Mouse (Mus musculus) left cerebral cortex, adult 2 months (tissue): ENCODE data around the gene Ramp2. TPM values are rescaled to one million over a fixed set of nuclear protein-coding genes. Genes with fewer than 3 reads are reported as not detected.

Experiments used
- DNase-seq, 2 experiments: peaks; one replicate each; pipeline ENCODE4 v3.0.0; 2021 to 2022; ENCODE audit warnings: low spot score in 2 of 2, mixed read lengths in 1 of 2; ENCODE audit errors: extremely low spot score in 1 of 2
- H3K27ac ChIP-seq: fragments of 200-600 bp; 2 replicates; pipeline ENCODE4 v1.8.1; 2022
- H3K4me3 ChIP-seq: fragments of 200-600 bp; 2 replicates; pipeline ENCODE4 v1.8.1; 2022
- CTCF ChIP-seq: fragments of 200-600 bp; IDR thresholded peaks from 2 replicates; pipeline ENCODE4 v1.8.1; 2022; ENCODE audit warnings: antibody characterized with exemption, mild to moderate bottlenecking, moderate library complexity
- intact Hi-C: fragments of 180-260 bp; cut with DNase I; formaldehyde crosslinking; loops from one replicate; pipeline ENCODE4 v1.15.1; 2025
- total RNA-seq, 2 experiments: library from RNA; stranded (reverse); gene quantifications; 2 replicates each; pipeline ENCODE4 v1.2.3; 2021

The Ramp2 gene
- total RNA-seq, 2 experiments from 2014 or later: 35.7 to 40.8 TPM

DNA sequence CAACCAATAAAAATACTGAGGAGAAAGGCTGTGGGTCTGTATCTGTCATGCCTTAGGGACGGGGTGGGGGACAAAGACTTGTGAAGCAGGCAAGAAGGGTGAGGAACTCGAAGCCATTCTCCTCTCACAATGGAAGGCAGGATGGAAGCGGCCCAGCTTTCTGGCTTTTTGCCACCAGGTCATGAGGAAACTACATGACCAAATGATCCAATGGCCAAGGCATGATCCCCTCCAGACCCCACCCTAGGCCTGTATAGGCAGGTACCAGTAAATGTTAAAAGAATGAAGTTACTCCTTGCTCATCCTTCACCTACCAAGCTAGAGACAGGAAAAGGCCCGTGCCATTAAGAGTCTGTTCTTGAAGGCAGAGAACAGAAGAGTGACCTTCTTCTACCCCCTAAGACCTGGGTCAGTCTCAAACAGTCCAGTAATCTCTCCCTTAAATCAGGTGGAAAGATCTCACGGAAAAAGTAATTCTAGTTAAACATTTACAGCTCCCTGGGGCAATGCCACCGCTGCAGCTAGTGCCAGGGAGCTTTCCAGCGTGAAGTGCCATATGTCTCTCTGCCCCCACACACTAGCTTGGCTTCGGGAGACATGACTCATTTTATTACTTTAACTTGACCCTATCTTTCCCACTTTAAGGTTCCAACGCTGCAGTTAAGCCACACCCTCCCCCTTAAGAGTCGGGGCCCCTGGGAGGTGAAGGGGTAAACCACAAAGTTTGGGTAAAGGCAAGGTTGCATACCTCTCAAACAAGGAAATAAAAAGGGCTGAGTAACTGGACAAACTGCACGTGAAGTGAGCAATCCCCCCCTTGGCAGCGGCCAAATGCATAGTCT lies 31.8 kb downstream of the Ramp2 start:
- peak in 1 of 2 experiments; percentile 29 for DNase-seq
- intact Hi-C loops: loop anchor here (2.0 kb wide), 2 partner anchors 15 to 25 kb away; partner anchors contain the start of gene Vps25
- TF ChIP-seq CTCF: no peak
- peak overlapping the region; percentile 84 for H3K4me3 ChIP-seq
- peak overlapping the region; percentile 91; the same call in 1 of the 2 replicates for H3K27ac ChIP-seq

DNA sequence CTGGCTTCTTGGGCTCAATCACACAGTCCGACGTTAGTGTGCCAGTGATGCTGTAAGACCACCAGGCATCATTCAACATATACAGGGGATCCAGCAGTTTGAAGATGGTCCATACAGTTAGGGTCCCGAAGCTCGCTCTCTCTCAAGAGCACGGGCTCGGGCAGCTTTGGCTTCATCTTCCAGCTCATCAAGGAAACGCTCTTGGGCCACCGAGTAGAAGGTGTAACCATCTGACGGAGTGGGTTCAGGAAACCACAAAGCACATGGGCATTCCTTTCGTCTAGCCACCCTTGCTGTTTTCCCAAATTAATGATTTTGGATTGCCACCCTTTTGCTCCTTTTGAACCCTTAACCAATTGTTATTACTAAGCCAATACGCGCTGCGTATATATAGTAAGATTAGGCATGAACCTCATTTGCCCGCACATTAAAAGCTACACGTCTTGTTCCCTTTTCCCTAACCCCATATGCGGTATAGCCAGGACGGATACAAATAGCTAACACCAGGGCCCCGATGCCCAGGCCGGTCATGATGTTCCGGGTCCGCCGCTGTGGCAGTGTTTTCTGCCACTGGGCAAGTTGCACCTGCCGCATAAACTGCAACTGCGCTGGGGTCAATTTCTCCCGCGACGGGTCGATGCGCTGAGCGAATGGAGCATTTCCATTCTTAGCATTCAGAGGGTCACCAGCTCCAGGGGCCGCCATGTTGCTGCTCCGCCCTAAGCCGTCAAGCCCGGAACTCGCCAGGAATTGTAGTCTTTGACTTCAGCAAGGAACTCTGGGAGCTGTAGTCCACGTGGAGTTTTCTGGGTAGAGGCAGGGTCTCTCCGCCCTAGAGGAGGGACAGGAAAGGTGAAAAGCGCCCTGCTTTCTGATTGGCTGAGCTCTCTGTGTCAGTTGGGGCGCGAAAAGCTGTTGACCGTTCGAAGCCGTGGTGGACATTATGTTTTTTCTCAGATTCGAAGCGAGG lies 32.7 kb downstream of the Ramp2 start, which contains the start of the genes Cntd1 and Coa3:
Gene Cntd1, plus strand, starts transcription at position 790 of the 970 bp plus-strand sequence.
Gene Coa3, minus strand, starts transcription at position 892 of the 970 bp plus-strand sequence.
- H3K4me3 ChIP-seq: peak within 1 kb of the TSS; percentile 84
- peak within 1 kb of the TSS; percentile 91 for H3K27ac ChIP-seq
- peak; percentile 80 to 83 for DNase-seq
- peak; percentile 7 for TF ChIP-seq CTCF
- intact Hi-C loops: loop anchor here (2.0 kb wide), 1 partner anchor 26 kb away; the partner anchor contains the start of gene Vps25

DNA sequence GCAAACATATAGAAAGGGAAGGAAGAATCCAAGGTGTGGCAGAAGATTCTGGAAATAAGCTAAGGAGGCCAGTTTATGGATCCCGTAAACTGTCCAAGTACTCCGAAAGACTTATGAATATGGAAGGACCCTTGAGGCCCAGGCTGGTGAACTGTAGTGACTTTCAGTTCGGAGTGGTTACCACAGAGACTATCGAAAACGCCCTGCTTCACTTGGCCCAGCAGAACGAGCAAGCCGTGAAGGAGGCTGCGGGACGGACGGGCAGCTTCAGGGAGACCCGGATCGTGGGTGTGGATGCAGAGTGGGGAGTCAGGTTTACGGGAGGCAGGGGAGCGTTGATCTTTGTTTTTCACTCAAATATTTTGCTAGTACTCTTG lies 33.4 kb downstream of the Ramp2 start:
- peak overlapping the region; percentile 84 for H3K4me3 ChIP-seq
- TF ChIP-seq CTCF: no peak
- H3K27ac ChIP-seq: no peak overlapping the region
- no peak for DNase-seq
- intact Hi-C loops: loop anchor here (2.0 kb wide), 1 partner anchor 26 kb away; the partner anchor contains the start of gene Vps25

DNA sequence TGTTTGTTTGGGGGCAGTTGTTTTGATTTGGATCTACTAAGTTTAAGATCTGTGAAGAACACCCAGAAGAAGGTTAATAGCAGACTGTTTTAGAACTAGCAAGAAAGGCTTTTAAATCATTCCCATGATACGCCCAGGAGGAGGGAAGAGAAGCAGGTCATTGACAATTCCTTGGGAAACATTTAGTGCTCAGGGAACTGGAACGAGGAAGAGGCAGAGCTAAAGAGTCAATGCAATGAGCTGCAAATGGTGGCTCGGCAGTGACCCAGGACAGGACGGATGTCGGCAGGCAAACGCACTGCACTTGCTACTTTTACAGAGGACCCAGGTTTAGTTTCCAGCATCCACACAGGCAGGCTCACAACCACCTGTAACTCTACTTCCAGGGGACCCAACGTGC lies 35.0 kb downstream of the Ramp2 start:
- Histone ChIP-seq H3K27ac (no peak overlapping the region), H3K4me3 (no peak overlapping the region)
- no peak for TF ChIP-seq CTCF
- no peak for DNase-seq
- intact Hi-C loops: no loop called here

DNA sequence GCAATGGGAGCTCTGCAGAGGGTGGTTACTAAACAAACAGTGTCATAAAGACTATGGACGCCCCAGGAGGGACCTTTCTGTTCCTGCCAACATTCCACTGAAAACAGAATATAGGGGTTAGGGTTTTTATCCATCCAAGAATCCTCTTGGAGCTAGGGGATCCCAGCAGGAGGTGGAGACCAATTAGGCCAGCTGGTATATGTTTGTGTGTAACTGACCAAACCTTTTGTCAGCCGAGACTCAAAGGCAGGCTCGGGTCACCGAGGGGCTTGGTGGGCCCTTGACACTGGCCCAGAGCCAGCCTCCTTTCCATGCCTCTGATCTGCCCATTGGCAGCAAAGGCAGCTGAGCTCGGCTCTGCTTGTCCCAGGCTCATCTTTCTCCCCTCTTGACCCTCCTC lies 37.1 kb downstream of the Ramp2 start:
- DNase-seq: no peak
- no peak for TF ChIP-seq CTCF
- no peak overlapping the region for H3K27ac ChIP-seq
- no peak overlapping the region for H3K4me3 ChIP-seq
- intact Hi-C loops: no loop called here

DNA sequence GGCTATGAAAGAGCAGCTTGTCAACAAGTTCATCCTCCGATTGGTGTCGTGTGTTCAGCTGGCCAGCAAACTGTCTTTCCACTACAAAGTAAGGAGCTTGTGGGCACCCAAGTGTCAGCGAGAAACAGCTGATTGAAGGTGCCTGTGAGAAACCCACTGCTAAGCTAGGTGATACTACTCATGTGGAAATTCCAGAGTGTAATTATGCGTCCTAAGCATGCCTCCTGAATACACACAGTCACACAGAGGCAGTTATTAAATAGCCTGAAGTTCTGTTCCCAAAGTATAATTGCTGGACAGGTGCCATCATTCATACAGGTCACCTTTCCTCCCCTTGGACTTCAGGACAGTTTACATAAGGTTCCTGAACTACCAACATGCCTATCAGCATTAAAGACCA lies 38.0 kb downstream of the Ramp2 start:
- H3K27ac ChIP-seq: no peak overlapping the region
- intact Hi-C loops: no loop called here
- H3K4me3 ChIP-seq: no peak overlapping the region
- no peak for DNase-seq
- no peak for TF ChIP-seq CTCF

DNA sequence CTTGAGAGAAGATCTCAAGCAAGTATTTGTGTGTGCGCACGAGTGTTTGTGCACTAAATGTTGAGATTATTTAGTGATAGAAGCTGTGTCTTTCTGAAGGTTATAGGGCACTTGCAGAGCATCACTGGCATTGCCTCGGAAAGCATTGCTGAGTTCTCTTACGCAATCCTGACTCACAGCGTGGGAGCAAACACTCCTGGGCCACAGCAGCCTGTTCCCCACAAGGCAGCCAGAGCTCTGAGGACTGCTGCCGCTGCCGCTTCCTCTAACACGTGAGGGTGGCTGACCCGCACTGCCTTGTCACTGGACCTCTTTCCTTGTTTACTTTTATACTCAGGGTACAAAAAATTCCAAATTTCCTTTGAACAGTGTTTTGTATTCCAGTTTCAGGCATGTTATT lies 41.5 kb downstream of the Ramp2 start:
- TF ChIP-seq CTCF: no peak
- no peak overlapping the region for H3K4me3 ChIP-seq
- no peak for DNase-seq
- intact Hi-C loops: no loop called here
- no peak overlapping the region for H3K27ac ChIP-seq

DNA sequence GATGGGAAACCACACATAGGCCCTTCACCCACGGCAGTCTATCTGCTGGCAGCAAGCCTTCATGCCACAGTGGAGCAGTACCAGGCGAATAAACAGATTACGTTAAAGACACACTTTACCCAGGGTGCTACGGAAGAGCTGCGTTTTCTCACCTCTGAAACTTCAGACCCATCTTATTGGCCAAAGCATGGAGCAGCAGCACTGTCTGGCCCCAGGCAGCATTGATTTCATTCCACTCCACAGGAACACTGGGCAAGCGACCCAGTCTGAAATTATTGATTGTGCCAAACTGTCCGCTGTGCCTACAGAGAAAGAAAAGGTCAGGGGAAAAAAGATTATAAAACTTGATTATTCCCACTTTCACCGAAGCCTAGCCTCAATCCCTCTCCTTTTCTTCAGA lies 45.4 kb downstream of the Ramp2 start:
- no peak for TF ChIP-seq CTCF
- intact Hi-C loops: no loop called here
- H3K4me3 ChIP-seq: no peak overlapping the region
- no peak for DNase-seq
- no peak overlapping the region for H3K27ac ChIP-seq

DNA sequence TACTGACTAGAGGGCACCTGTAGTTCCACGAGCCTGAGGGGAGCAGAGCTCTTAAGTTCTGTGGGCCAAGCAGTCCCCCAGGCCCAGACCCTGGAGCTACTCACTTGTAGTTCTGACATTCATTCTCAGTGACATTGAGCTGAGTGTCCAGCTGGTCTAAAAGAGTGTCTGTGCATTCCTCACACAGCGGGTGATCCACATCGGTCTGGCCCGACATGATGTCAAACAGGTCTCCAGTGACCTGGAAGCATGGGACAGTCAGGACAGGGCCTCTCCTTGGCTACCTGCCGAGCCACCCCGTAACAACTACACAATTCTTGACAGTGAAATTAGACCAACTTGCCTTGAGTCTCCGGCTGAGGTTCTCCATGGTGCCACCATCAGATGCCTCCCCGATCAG lies 49.4 kb downstream of the Ramp2 start:
- intact Hi-C loops: no loop called here
- DNase-seq: no peak
- TF ChIP-seq CTCF: no peak
- Histone ChIP-seq H3K4me3 (no peak overlapping the region), H3K27ac (no peak overlapping the region)

DNA sequence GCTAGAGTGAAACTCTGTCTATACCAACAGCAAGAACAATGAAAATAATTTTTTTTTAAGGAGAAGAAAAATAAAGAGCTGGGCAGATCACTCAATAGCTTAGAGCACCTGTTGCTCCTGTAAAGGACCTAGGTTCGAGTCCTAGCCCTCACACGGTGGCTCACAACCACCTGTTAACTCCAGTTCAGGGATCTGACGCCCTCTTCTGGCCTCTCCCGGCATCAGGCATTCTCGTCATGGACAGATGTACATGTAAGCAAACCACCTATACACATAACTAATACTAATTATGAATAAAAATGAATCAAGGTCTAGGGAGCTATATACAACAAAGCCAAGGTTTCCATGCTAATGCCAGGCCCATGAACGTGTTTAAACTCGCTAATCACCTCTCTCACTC lies 55.1 kb downstream of the Ramp2 start:
- Histone ChIP-seq H3K27ac (no peak overlapping the region), H3K4me3 (peak overlapping the region; percentile 90)
- intact Hi-C loops: no loop called here
- no peak; the same call in 1 of the 2 replicates for TF ChIP-seq CTCF
- DNase-seq: no peak

DNA sequence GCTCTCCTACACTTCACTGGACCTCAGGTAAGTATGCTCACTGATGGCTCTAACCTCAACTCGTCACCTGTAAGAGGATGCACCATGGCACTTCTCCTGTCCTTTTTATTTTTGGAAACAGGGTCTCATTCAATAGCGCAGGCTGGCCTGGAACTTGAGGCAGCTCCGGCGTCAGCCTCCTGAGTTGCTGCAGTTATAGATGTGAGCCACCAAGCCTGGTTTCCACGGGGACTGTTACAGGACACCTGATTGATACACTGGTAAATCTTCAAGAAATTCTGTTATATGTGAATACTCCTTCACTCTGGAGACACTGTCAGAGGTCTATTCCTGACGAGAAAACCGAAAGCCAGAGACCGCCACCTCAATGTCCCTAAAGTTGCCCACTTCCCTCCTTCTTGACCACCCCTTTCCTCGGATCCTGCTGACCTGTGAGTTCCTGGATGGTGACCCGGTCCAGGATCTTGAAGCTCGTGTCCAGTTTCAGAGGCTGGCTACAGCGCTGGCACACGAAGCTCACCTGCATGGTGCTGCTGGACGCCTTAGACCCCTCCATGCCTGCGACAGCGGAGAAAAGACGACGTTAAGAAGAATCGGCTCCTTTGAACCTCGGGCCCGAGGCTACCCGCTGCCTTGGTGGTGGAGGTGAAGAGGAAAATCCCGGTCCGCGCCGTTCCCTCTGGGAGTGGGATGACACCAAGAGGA lies 55.6 kb downstream of the Ramp2 start:
- TF ChIP-seq CTCF: no peak
- no peak for DNase-seq
- intact Hi-C loops: loop anchor here (1.0 kb wide), 2 partner anchors 48 to 90 kb away; partner anchors contain the start of gene Vps25
- H3K4me3 ChIP-seq: peak overlapping the region; percentile 90
- peak overlapping the region; percentile 85 for H3K27ac ChIP-seq
